Mouse (Mus musculus): ENCODE measurements around the gene Gnl2.

Gnl2 gene

DNA sequence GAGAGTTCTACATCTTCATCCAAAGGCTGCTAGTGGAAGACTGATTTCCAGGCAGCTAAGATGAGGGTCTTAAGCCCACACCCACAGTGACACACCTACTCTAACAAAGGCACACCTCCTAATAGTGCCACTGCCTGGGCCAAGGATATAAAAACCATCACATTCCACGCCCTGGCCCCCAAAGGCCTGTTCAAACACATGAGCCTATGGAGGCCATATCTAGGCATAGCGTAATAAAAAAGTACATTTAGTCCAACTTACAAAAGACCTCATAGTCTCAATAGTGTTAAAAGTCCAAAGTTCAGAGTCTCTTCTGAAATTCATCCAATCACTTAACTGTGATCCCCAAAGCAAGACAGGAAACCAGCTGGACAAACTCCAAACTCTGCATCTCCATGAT lies 62.3 kb downstream of the Gnl2 start:
- no peak for ATAC-seq (ENCODE audit: insufficient number of reproducible peaks, low FRiP score, low TSS enrichment)

DNA sequence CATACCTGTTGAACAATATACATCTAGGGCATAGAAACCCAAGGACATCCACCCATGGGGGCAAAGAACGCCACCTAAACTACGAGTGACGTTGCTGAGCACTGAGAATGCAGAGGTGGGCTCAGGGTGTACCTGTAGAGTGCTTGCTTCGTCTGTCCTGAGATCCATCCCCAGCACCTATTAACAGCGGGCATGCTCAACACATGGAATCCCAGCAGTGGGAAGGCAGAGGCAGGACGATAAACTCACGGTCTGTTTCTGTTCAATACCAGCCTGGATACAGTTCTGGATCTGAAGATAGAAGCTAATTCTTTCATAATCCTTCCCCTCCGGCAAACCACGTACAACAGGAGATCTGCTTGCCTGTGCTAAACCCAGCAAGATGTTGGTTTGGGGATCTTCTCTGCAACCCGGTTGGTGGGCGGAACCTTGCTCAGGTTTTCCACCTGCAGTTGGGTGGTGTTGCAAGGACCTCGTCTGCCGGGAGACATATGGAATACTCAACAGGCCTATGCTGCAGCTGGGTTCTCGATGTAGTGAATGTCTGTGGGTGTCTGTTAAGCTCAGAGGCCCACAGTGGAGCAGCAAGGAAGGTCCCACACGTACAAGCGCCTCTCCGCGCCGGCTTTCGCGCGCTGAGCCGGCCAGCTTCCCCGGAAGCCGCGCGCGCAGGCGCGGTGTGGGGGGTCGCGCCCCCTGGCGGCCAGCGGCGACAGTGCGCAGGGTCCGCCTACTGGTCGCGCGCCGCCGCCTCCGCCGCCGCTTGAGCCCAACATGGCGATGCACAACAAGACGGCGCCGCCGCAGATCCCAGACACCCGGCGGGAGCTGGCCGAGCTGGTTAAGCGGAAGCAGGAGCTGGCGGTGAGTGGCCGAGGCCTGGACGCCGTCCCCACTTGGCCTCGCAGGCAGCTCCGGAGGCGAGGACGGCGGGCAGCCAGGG lies 68.3 kb downstream of the Gnl2 start, which contains the start of gene Meaf6:
Gene Meaf6 (plus strand): TSS at position 732 of the 943 bp plus-strand sequence.
- peak; percentile 92 for ATAC-seq (ENCODE audit: insufficient number of reproducible peaks, low FRiP score, low TSS enrichment)

DNA sequence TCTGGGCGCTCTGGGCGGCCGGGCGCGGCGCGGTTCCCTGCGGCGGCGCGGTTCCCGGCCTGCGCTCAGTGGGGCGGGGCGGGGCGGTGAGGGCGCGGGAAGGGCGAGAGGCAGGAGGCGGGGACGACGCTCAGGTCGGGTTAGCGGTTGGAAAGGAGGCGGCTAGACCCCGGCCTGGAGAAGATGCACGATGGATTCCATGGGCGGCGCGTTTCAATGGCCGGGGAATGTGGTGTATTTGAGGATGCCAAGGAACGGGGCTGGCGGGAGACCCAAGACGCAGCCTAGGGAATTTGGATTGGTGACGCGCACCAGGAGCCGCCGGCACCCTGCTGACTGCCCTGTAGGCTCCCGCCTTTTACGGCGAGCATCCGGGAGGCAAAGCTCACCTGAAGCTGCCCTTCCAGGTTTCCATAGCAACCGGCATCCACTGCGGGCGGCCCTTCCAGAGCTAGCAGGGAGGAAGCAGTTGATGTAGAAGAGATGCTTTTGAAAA lies 69.0 kb downstream of the Gnl2 start:
- ATAC-seq (ENCODE audit: insufficient number of reproducible peaks, low FRiP score, low TSS enrichment): peak; percentile 82

DNA sequence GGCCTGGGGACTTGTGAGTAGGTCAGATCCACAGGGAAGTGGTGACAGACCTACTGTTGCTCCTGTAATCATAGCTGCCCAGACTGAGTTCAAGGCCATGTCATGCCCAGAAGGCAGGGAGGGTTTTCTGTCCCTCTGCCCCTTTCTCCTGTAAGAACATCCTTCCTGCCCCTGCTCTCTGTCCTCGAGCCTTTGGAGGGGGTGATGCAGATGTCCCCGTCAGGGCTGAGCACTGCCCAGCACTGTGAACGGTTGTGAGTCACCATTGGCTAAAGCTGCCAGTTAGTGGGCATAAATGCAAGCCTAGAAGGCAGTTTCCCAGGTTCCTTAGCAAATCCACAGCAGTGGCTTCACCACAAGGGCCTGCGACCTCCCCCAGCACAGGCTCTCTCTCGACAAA lies 76.6 kb downstream of the Gnl2 start:
- ATAC-seq (ENCODE audit: insufficient number of reproducible peaks, low FRiP score, low TSS enrichment): no peak

DNA sequence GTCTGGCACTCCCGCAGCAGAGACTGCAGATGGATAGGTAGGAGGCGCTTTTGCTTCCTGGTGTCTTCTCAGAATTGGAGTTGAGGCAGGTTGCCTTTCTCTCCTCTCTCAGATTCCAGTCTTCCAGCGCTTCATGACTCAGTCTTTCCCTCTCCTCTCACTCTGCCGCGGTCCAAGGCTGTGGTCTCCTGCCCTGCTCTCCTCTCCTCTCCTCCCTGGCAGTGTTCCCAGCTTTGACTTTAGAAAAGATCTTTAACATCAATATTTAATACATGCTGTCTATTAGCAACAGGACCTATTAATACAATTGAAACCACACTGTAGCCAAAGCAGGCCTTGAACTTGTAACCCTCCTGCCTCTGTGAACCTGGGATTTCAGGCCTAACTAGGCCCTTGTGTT lies 79.7 kb downstream of the Gnl2 start:
- ATAC-seq (ENCODE audit: insufficient number of reproducible peaks, low FRiP score, low TSS enrichment): no peak

DNA sequence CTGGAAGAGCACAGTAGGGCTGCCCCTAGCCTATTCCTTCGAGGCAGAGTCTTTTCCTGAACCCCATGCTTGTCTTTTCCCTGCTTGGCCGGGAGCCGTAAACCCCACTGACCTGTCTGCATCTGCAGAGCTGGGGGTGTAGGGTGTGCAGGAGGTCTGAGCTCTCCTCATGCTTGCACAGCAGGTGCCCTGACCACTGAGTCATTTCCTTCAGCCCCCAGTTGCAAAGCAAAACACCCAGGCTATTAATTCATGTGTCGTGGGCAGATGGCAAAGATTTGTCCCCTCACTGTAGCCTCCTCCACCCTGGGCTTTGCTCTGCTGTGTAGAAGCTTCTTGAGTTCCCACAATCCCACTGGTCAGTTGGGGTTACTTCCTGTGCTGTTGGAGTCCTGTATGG lies 81.0 kb downstream of the Gnl2 start:
- ATAC-seq (ENCODE audit: insufficient number of reproducible peaks, low FRiP score, low TSS enrichment): no peak

DNA sequence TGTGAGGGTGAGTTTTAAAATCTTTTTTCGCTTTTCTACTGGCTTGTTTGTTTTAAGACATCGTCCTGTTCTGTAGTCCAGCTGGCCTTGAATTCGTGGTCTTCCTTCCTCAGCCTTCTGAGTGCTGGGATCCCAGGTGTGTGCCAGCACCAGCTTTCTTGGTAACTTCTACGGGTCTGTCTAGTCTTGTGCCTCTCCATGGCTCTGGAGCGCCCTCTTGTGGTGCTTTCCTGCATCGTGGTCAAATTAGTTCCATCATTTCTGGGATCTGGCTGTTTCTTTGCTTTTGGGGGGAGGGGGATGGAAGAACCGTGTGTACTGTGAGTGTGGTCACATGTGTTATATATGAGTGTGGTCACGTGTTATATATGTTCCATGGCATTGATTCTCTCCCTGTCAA lies 83.1 kb downstream of the Gnl2 start:
- ATAC-seq (ENCODE audit: insufficient number of reproducible peaks, low FRiP score, low TSS enrichment): peak; percentile 40; the same call in 1 of the 2 replicates

DNA sequence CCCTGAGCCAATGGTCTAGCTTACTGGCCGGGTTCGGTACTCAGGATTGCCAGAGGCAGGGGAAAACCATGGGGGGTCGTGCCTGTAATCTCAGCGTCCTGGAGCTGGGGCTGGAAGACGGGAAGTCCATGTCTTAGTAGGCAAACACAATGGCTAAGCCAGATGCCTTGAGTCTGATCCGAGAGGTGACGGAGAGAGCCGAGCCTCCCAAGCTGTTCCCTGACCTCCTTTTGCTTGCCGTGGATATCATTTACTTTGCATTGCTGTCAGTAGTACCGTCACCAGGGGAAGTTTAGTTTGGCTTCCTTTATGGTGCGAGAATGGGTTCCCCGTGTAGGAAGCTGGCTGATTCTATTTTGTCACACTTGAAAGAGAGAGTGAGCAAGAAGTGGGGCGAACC lies 84.9 kb downstream of the Gnl2 start:
- ATAC-seq (ENCODE audit: insufficient number of reproducible peaks, low FRiP score, low TSS enrichment): no peak

Measured in cerebellum, adult (tissue).